Mouse (Mus musculus): Measurements from ENCODE around the gene Fam78a.
"Not testable (repeated sequence)": the region's sequence is repeated elsewhere in the genome, so short reads cannot be mapped to it uniquely, and the experiment has no call there.

Fam78a gene

GRCm38 (mm10) chr2:32065371-32065791 lies 19.3 kb downstream of the Fam78a start:
- no peak for DNase-seq

- no peak for DNase-seq
Measured at GRCm38 (mm10) chr2:32064913-32065312, 19.7 kb downstream of the Fam78a start.

GRCm38 (mm10) chr2:32063451-32064151 lies 21.1 kb downstream of the Fam78a start:
- no peak for DNase-seq

GRCm38 (mm10) chr2:32062626-32063410 lies 21.8 kb downstream of the Fam78a start:
- no peak for DNase-seq

GRCm38 (mm10) chr2:32061722-32062505 lies 22.7 kb downstream of the Fam78a start:
- no peak for DNase-seq

GRCm38 (mm10) chr2:32061189-32061588 lies 23.5 kb downstream of the Fam78a start:
- no peak for DNase-seq

- no peak for DNase-seq
Measured at GRCm38 (mm10) chr2:32060228-32060805, 24.3 kb downstream of the Fam78a start.

GRCm38 (mm10) chr2:32059613-32060012 lies 25.0 kb downstream of the Fam78a start:
- DNase-seq = no peak

GRCm38 (mm10) chr2:32058716-32059115 lies 25.9 kb downstream of the Fam78a start:
- no peak for DNase-seq

GRCm38 (mm10) chr2:32058241-32058640 lies 26.4 kb downstream of the Fam78a start:
- DNase-seq = no peak

GRCm38 (mm10) chr2:32057794-32058193 lies 26.9 kb downstream of the Fam78a start:
- DNase-seq = no peak

GRCm38 (mm10) chr2:32057360-32057759 lies 27.3 kb downstream of the Fam78a start:
- no peak for DNase-seq

- DNase-seq = no peak
Measured at GRCm38 (mm10) chr2:32056524-32056923, 28.1 kb downstream of the Fam78a start.

GRCm38 (mm10) chr2:32055357-32055965 lies 29.2 kb downstream of the Fam78a start:
- no peak for DNase-seq

GRCm38 (mm10) chr2:32052418-32052817 lies 32.2 kb downstream of the Fam78a start:
- DNase-seq = no peak

GRCm38 (mm10) chr2:32051791-32052190 lies 32.9 kb downstream of the Fam78a start:
- DNase-seq = no peak

- no peak for DNase-seq
Measured at GRCm38 (mm10) chr2:32047323-32047722, 37.3 kb downstream of the Fam78a start.

GRCm38 (mm10) chr2:32046009-32046408 lies 38.6 kb downstream of the Fam78a start:
- no peak for DNase-seq

- DNase-seq = no peak
Measured at GRCm38 (mm10) chr2:32045375-32045774, 39.3 kb downstream of the Fam78a start.

- no peak for DNase-seq
Measured at GRCm38 (mm10) chr2:32043836-32044235, 40.8 kb downstream of the Fam78a start.

- no peak for DNase-seq
Measured at GRCm38 (mm10) chr2:32041087-32041486, 43.6 kb downstream of the Fam78a start.

GRCm38 (mm10) chr2:32040646-32041045 lies 44.0 kb downstream of the Fam78a start:
- DNase-seq = not testable (repeated sequence)

GRCm38 (mm10) chr2:32038661-32039081 lies 46.0 kb downstream of the Fam78a start:
- DNase-seq = no peak

All from right cerebral cortex, postnatal 4 days (tissue).